Mouse (Mus musculus) layer of hippocampus, adult 11-12 months (tissue): ENCODE measurements around the gene Cenpx.
"Not testable (repeated sequence)": the region's sequence is repeated elsewhere in the genome, so short reads cannot be mapped to it uniquely, and the experiment has no call there.

ENCODE experiments used
- DNase-seq: peaks from one replicate; pipeline ENCODE4 v3.0.0; 2022; ENCODE audit warnings: low spot score

The Cenpx gene

GRCm38 (mm10) chr11:120695641-120696040 lies 17.9 kb downstream of the Cenpx start:
- DNase-seq = no peak

GRCm38 (mm10) chr11:120695184-120695583 lies 18.4 kb downstream of the Cenpx start:
- no peak for DNase-seq

GRCm38 (mm10) chr11:120693461-120693860 lies 20.1 kb downstream of the Cenpx start:
- no peak for DNase-seq

- no peak for DNase-seq
Measured at GRCm38 (mm10) chr11:120692471-120693011, 21.0 kb downstream of the Cenpx start.

GRCm38 (mm10) chr11:120689365-120689764 lies 24.2 kb downstream of the Cenpx start:
- DNase-seq = no peak

- DNase-seq = no peak
Measured at GRCm38 (mm10) chr11:120686650-120687272, 26.8 kb downstream of the Cenpx start.

- DNase-seq = no peak
Measured at GRCm38 (mm10) chr11:120684660-120685059, 28.9 kb downstream of the Cenpx start.

GRCm38 (mm10) chr11:120684086-120684485 lies 29.5 kb downstream of the Cenpx start:
- DNase-seq = no peak

- no peak for DNase-seq
Measured at GRCm38 (mm10) chr11:120683536-120683935, 30.0 kb downstream of the Cenpx start.

GRCm38 (mm10) chr11:120682683-120683082 lies 30.9 kb downstream of the Cenpx start:
- no peak for DNase-seq

GRCm38 (mm10) chr11:120679909-120680308 lies 33.6 kb downstream of the Cenpx start:
- DNase-seq = no peak

- DNase-seq = no peak
Measured at GRCm38 (mm10) chr11:120676951-120677350, 36.6 kb downstream of the Cenpx start.

- not testable (repeated sequence) for DNase-seq
Measured at GRCm38 (mm10) chr11:120675875-120676274, 37.7 kb downstream of the Cenpx start.

GRCm38 (mm10) chr11:120673594-120674122 lies 39.9 kb downstream of the Cenpx start:
- DNase-seq = no peak

GRCm38 (mm10) chr11:120672687-120673593 lies 40.6 kb downstream of the Cenpx start, which contains the start of gene Aspscr1:
TSS of gene Aspscr1 (plus strand) at chr11:120672973.
- DNase-seq = peak; percentile 93

- no peak for DNase-seq
Measured at GRCm38 (mm10) chr11:120666617-120667016, 46.9 kb downstream of the Cenpx start.

GRCm38 (mm10) chr11:120665406-120665805 lies 48.1 kb downstream of the Cenpx start:
- no peak for DNase-seq

- DNase-seq = no peak
Measured at GRCm38 (mm10) chr11:120663714-120664113, 49.8 kb downstream of the Cenpx start.

GRCm38 (mm10) chr11:120662759-120663158 lies 50.8 kb downstream of the Cenpx start:
- no peak for DNase-seq

- DNase-seq = no peak
Measured at GRCm38 (mm10) chr11:120661076-120661460, 52.5 kb downstream of the Cenpx start, which contains the start of gene Notum. TSS of gene Notum (minus strand) at chr11:120661175.
